Mouse (Mus musculus): ENCODE results near the gene Nfic. TPM values are rescaled to one million over a fixed set of nuclear protein-coding genes. Genes with fewer than 3 reads are reported as not detected.
A peak's percentile ranks its signal among the peaks of the same experiment; 100 is the strongest.

Gene Nfic
- polyA plus RNA-seq, 1 experiment from 2014 or later = 21.9 TPM

- peak overlapping the region; percentile 12; the same call in 1 of the 2 replicates for H3K4me3 ChIP-seq (ENCODE audit: low read depth, low read length)
- H3K9ac ChIP-seq (replicated peaks; ENCODE audit: low read depth, low read length) = peak overlapping the region; percentile 39
- H3K36me3 ChIP-seq (ENCODE audit: control insufficient read depth, insufficient read depth, low read length) = peaks cover 20% of the 10 kb centered on the region
- peak overlapping the region; percentile 30; the same call in 1 of the 2 replicates for H3K4me2 ChIP-seq (ENCODE audit: low read depth, low read length)
- 13% methylated on average over 54 of the region's 54 CpGs for WGBS
- no peak overlapping the region for H3K27ac ChIP-seq (ENCODE audit: low read depth, low read length)
- 0 out of 2 replicates have a peak, but pooled peaks cover 3% of the 10 kb centered on the region for H3K27me3 ChIP-seq (ENCODE audit: control insufficient read depth, insufficient read depth, low read length)
- no peaks in the 10 kb centered on the region for H3K9me3 ChIP-seq (ENCODE audit: control insufficient read depth, low read length)
- ATAC-seq (ENCODE audit: low read depth) = no peak
- H3K4me1 ChIP-seq (ENCODE audit: control insufficient read depth, insufficient read depth, low read length) = peaks cover 12% of the 10 kb centered on the region; the same call in 1 of the 2 replicates
Observed at GRCm38 (mm10) chr10:81363436-81364346, 91.7 kb downstream of the Nfic start.

- Histone ChIP-seq H3K9me3 (ENCODE audit: control insufficient read depth, low read length) (no peaks in the 10 kb centered on the region), H3K27me3 (ENCODE audit: control insufficient read depth, insufficient read depth, low read length) (0 out of 2 replicates have a peak, but pooled peaks cover 3% of the 10 kb centered on the region), H3K36me3 (ENCODE audit: control insufficient read depth, insufficient read depth, low read length) (peaks cover 8% of the 10 kb centered on the region; the same call in 1 of the 2 replicates), H3K4me2 (ENCODE audit: low read depth, low read length) (no peak overlapping the region), H3K27ac (ENCODE audit: low read depth, low read length) (no peak overlapping the region), H3K4me3 (ENCODE audit: low read depth, low read length) (no peak overlapping the region), H3K4me1 (ENCODE audit: control insufficient read depth, insufficient read depth, low read length) (peaks cover 16% of the 10 kb centered on the region; the same call in 1 of the 2 replicates), H3K9ac (replicated peaks; ENCODE audit: low read depth, low read length) (no peak overlapping the region)
- WGBS = 80% methylated on average over 12 of the region's 12 CpGs
- no peak for ATAC-seq (ENCODE audit: low read depth)
Observed at GRCm38 (mm10) chr10:81362336-81362949, 93.0 kb downstream of the Nfic start.

DNA sequence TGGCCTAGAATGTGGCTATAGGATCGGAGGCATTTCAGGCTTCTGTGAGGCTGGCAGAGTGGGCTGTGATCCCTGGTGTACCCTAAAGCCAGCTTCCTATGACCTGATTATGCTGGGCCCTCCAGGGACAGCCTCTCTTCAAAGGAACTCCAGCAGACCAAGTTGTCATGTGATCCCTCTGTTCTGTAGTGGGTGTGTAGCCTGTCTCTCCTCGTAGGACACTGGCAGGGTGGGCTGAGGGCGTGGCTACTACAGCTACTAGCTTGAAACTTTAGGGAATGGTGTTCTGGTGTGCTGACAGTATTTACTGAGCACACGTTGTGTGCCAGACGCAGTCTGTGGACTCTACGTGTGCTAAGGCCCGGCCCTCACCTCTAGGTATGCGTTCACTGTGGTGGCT is 94.7 kb downstream of the Nfic start:
- no peak overlapping the region for H3K27ac ChIP-seq (ENCODE audit: low read depth, low read length)
- 0 out of 2 replicates have a peak, but pooled peaks cover 3% of the 10 kb centered on the region for H3K27me3 ChIP-seq (ENCODE audit: control insufficient read depth, insufficient read depth, low read length)
- no peak for ATAC-seq (ENCODE audit: low read depth)
- H3K36me3 ChIP-seq (ENCODE audit: control insufficient read depth, insufficient read depth, low read length) = no peaks in the 10 kb centered on the region
- WGBS = 70% methylated on average over 8 of the region's 8 CpGs
- H3K9me3 ChIP-seq (ENCODE audit: control insufficient read depth, low read length) = no peaks in the 10 kb centered on the region
- peaks cover 16% of the 10 kb centered on the region; the same call in 1 of the 2 replicates for H3K4me1 ChIP-seq (ENCODE audit: control insufficient read depth, insufficient read depth, low read length)
- no peak overlapping the region for H3K4me2 ChIP-seq (ENCODE audit: low read depth, low read length)
- no peak overlapping the region for H3K9ac ChIP-seq (replicated peaks; ENCODE audit: low read depth, low read length)
- H3K4me3 ChIP-seq (ENCODE audit: low read depth, low read length) = no peak overlapping the region

DNA sequence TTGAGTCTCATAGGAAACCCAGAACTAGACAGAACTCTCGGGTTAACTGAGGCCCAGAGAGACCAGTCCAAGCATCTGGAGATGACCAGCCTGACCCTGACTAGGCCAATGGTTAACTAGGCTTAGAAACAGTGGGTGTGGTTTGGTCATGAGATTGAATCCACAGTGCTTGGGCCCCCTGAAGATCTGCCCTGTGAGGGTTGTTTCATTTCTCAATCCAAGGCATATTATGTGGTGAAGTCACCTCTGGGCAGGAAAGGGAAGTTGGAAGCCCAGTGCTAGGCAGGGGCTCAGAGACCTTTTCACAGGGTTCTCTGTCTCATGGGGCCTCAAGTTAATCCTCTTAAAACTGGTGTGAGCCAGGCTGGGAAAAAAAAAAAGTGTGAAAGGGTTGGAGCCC is 96.6 kb downstream of the Nfic start:
- Histone ChIP-seq H3K4me2 (ENCODE audit: low read depth, low read length) (peak overlapping the region; percentile 85; the same call in 1 of the 2 replicates), H3K27ac (ENCODE audit: low read depth, low read length) (no peak overlapping the region), H3K27me3 (ENCODE audit: control insufficient read depth, insufficient read depth, low read length) (0 out of 2 replicates have a peak, but pooled peaks cover 3% of the 10 kb centered on the region), H3K36me3 (ENCODE audit: control insufficient read depth, insufficient read depth, low read length) (no peaks in the 10 kb centered on the region), H3K4me3 (ENCODE audit: low read depth, low read length) (0 out of 2 replicates have a peak overlapping the region, but pooled peaks have one; percentile 67), H3K9ac (replicated peaks; ENCODE audit: low read depth, low read length) (0 out of 2 replicates have a peak overlapping the region, but pooled peaks have one; percentile 75), H3K4me1 (ENCODE audit: control insufficient read depth, insufficient read depth, low read length) (peaks cover 9% of the 10 kb centered on the region; the same call in 1 of the 2 replicates), H3K9me3 (ENCODE audit: control insufficient read depth, low read length) (no peaks in the 10 kb centered on the region)
- ATAC-seq (ENCODE audit: low read depth) = no peak
- 70% methylated on average over 1 of the region's 1 CpGs for WGBS

DNA sequence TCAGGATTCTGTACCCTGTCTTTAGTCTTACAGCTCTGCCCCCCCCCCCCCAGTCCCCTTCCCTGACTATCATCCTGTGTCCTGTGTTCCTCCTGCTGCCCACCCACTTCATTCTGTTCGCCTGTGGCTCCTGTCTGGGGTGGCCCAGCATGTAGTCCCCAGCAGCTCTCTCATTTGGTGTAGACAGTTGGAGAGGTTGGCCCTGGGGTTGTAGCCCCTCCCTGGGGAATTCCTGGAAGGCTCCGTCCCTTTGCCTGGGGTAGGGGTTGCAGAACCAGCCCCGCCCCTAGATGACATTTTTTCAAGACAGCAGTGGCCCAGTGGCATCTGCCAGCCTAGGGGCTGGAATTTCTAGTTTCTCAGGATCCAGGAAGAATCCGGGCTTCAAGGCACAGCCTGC is 97.2 kb downstream of the Nfic start:
- Histone ChIP-seq H3K4me3 (ENCODE audit: low read depth, low read length) (peak overlapping the region; percentile 67), H3K27ac (ENCODE audit: low read depth, low read length) (no peak overlapping the region), H3K4me2 (ENCODE audit: low read depth, low read length) (peak overlapping the region; percentile 85), H3K9ac (replicated peaks; ENCODE audit: low read depth, low read length) (peak overlapping the region; percentile 75), H3K9me3 (ENCODE audit: control insufficient read depth, low read length) (no peaks in the 10 kb centered on the region), H3K27me3 (ENCODE audit: control insufficient read depth, insufficient read depth, low read length) (0 out of 2 replicates have a peak, but pooled peaks cover 3% of the 10 kb centered on the region), H3K4me1 (ENCODE audit: control insufficient read depth, insufficient read depth, low read length) (0 out of 2 replicates have a peak, but pooled peaks cover 6% of the 10 kb centered on the region), H3K36me3 (ENCODE audit: control insufficient read depth, insufficient read depth, low read length) (no peaks in the 10 kb centered on the region)
- ATAC-seq (ENCODE audit: low read depth) = no peak
- 33% methylated on average over 4 of the region's 4 CpGs for WGBS

GRCm38 (mm10) chr10:81356991-81357844 is 98.2 kb downstream of the Nfic start, which contains the start of gene Mfsd12:
Gene Mfsd12 (plus strand): TSS chr10:81357491.
- no peak within 1 kb of the TSS for H3K27ac ChIP-seq (ENCODE audit: low read depth, low read length)
- no peaks in the 10 kb centered on the region for H3K27me3 ChIP-seq (ENCODE audit: control insufficient read depth, insufficient read depth, low read length)
- no peaks in the 10 kb centered on the region for H3K9me3 ChIP-seq (ENCODE audit: control insufficient read depth, low read length)
- H3K4me2 ChIP-seq (ENCODE audit: low read depth, low read length) = peak within 1 kb of the TSS; percentile 85
- 0 out of 2 replicates have a peak, but pooled peaks cover 6% of the 10 kb centered on the region for H3K4me1 ChIP-seq (ENCODE audit: control insufficient read depth, insufficient read depth, low read length)
- no peaks in the 10 kb centered on the region for H3K36me3 ChIP-seq (ENCODE audit: control insufficient read depth, insufficient read depth, low read length)
- H3K9ac ChIP-seq (replicated peaks; ENCODE audit: low read depth, low read length) = peak within 1 kb of the TSS; percentile 75
- peak; percentile 92 for ATAC-seq (ENCODE audit: low read depth)
- peak within 1 kb of the TSS; percentile 67 for H3K4me3 ChIP-seq (ENCODE audit: low read depth, low read length)
- WGBS = 2% methylated on average over 66 of the region's 79 CpGs

DNA sequence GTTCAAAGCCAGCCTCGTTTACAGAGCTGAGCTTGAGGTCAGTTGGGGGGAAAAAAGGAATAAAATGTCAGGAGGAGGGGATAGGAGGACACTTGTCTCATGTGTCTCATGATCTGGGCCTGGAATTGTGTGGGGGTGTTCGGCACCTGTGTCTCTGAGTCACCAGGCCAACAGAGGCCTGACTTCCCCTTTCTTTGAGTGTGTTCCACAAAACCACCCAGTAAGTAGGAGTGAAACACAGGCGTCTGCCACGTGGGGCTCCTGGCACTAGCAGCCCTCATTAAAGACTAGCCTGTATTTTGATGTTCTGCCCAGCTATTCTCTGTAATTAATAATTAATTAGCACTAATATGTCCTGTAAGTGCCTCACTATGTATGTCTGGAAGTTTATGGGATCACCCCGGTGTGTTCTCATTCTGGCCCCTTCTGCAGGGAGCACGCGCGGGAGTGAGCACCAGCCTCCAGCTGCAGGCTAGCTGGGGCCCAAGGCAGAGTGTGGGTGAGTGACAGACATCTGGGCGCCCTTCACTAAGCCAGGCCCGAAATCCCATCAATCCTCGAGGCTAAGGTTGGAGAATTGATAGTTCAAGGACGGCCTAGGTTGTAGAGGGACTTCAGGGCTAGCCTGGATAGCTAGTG is 99.0 kb downstream of the Nfic start:
- Histone ChIP-seq H3K9me3 (ENCODE audit: control insufficient read depth, low read length) (no peaks in the 10 kb centered on the region), H3K4me2 (ENCODE audit: low read depth, low read length) (peak overlapping the region; percentile 85), H3K4me3 (ENCODE audit: low read depth, low read length) (no peak overlapping the region), H3K27me3 (ENCODE audit: control insufficient read depth, insufficient read depth, low read length) (no peaks in the 10 kb centered on the region), H3K36me3 (ENCODE audit: control insufficient read depth, insufficient read depth, low read length) (no peaks in the 10 kb centered on the region), H3K4me1 (ENCODE audit: control insufficient read depth, insufficient read depth, low read length) (0 out of 2 replicates have a peak, but pooled peaks cover 6% of the 10 kb centered on the region), H3K27ac (ENCODE audit: low read depth, low read length) (no peak overlapping the region), H3K9ac (replicated peaks; ENCODE audit: low read depth, low read length) (no peak overlapping the region)
- 54% methylated on average over 12 of the region's 12 CpGs for WGBS
- no peak for ATAC-seq (ENCODE audit: low read depth)

DNA sequence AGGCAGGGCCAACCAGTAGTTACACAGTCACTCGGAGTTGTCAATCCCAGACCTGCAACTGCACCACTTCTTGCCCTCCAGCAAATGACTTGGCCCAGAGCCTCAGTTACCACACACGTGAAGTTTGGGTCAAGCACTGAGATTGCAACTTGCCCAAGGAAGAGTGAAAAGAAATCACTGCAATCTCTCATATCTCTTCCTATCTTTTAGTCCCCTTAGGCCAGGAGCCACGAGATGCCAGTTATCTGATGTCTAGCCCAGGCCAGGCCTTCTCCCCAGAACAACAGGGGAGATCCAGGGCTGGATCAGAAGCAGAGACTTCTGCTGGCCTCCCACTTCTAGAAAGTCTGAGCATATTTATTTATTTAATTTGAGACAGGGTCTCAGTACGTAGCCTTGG is 99.9 kb downstream of the Nfic start:
- Histone ChIP-seq H3K9me3 (ENCODE audit: control insufficient read depth, low read length) (no peaks in the 10 kb centered on the region), H3K4me3 (ENCODE audit: low read depth, low read length) (no peak overlapping the region), H3K36me3 (ENCODE audit: control insufficient read depth, insufficient read depth, low read length) (no peaks in the 10 kb centered on the region), H3K9ac (replicated peaks; ENCODE audit: low read depth, low read length) (no peak overlapping the region), H3K27me3 (ENCODE audit: control insufficient read depth, insufficient read depth, low read length) (no peaks in the 10 kb centered on the region), H3K4me2 (ENCODE audit: low read depth, low read length) (no peak overlapping the region), H3K4me1 (ENCODE audit: control insufficient read depth, insufficient read depth, low read length) (0 out of 2 replicates have a peak, but pooled peaks cover 4% of the 10 kb centered on the region), H3K27ac (ENCODE audit: low read depth, low read length) (no peak overlapping the region)
- ATAC-seq (ENCODE audit: low read depth) = no peak
- 85% methylated on average over 4 of the region's 4 CpGs for WGBS

Data from neural tube, embryonic 14.5 days (tissue).